Mouse (Mus musculus): ENCODE results near the gene E130311K13Rik. TPM values are rescaled to one million over a fixed set of nuclear protein-coding genes. Genes with fewer than 3 reads are reported as not detected.

Gene E130311K13Rik
- polyA plus RNA-seq, 1 experiment: 1.3 TPM

- no peak overlapping the region for H3K4me3 ChIP-seq (ENCODE audit: insufficient read depth, poor library complexity, severe bottlenecking)
- TF ChIP-seq CTCF (IDR thresholded peaks at IDR 0.05; ENCODE audit: control insufficient read depth, insufficient read depth, insufficient read length): no peak
- TF ChIP-seq MYOG (IDR thresholded peaks at IDR 0.05; ENCODE audit: control insufficient read depth, extremely low read depth, insufficient read length): no peak
- TF ChIP-seq FOSL1 (IDR thresholded peaks at IDR 0.05; ENCODE audit: insufficient read depth, low read length, poor library complexity, severe bottlenecking): no peak
Observed at GRCm38 (mm10) chr3:63868285-63868684, 61.0 kb downstream of the E130311K13Rik start.

DNA sequence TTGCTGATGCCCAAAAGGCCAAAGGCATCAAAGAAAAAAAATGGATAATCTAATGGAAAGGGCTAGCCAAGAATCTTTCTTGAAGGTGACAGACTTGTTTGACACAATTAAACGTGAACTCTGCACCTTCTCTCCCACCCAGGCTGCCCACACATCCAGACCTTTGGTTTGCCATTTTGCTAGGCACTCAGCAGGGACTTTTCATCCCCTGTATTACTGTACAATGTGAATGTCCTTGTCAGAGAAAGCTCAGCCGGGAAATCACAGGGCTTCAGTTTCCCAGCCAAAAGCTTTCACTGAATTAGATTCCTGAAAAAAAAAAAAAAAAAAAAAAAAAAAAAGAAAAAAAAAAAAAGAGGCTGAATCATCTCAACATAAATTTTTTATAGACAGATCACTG is 64.2 kb downstream of the E130311K13Rik start:
- TF ChIP-seq MYOD1 (IDR thresholded peaks at IDR 0.05; ENCODE audit: control insufficient read depth, insufficient read length, low read depth) (no peak), FOSL1 (IDR thresholded peaks at IDR 0.05; ENCODE audit: insufficient read depth, low read length, poor library complexity, severe bottlenecking) (no peak), USF1 (IDR thresholded peaks at IDR 0.05; ENCODE audit: low read depth) (no peak), MAX (IDR thresholded peaks at IDR 0.05) (no peak), CTCF (IDR thresholded peaks at IDR 0.05; ENCODE audit: control insufficient read depth, insufficient read depth, insufficient read length) (no peak), CEBPB (IDR thresholded peaks at IDR 0.05; ENCODE audit: low read depth) (no peak)
- no peaks in the 10 kb centered on the region for H3K36me3 ChIP-seq (ENCODE audit: control insufficient read depth, insufficient read depth)
- H3K4me3 ChIP-seq (ENCODE audit: insufficient read depth, poor library complexity, severe bottlenecking): no peak overlapping the region
- H3ac ChIP-seq (ENCODE audit: control insufficient read depth, insufficient read length, low read depth): no peak overlapping the region
- H3K79me3 ChIP-seq (ENCODE audit: low read depth): no peaks in the 10 kb centered on the region
- H3K79me2 ChIP-seq (ENCODE audit: control insufficient read depth, insufficient read depth): no peaks in the 10 kb centered on the region
- H3K27me3 ChIP-seq (ENCODE audit: control insufficient read depth, insufficient read depth, insufficient read length): no peaks in the 10 kb centered on the region

More at GRCm38 (mm10) chr3:63868285-63868684, 61.0 kb downstream of the E130311K13Rik start:
- Histone ChIP-seq H3ac (ENCODE audit: control insufficient read depth, insufficient read length, low read depth) (no peak overlapping the region), H3K79me2 (ENCODE audit: control insufficient read depth, insufficient read depth) (no peaks in the 10 kb centered on the region), H3K27me3 (ENCODE audit: control insufficient read depth, insufficient read depth, insufficient read length) (no peaks in the 10 kb centered on the region), H3K79me3 (ENCODE audit: low read depth) (no peaks in the 10 kb centered on the region), H3K36me3 (ENCODE audit: control insufficient read depth, insufficient read depth) (no peaks in the 10 kb centered on the region)

Other genes with a start within 250 kb of the E130311K13Rik start
- gene Plch1, start 30.0 kb downstream of the E130311K13Rik start, polyA plus RNA-seq (2012; fragmentation: generic; extraction: Trizol): not detected
- gene Slc33a1, start 35.3 kb upstream of the E130311K13Rik start, polyA plus RNA-seq (2012; fragmentation: generic; extraction: Trizol): 10.0 TPM
- gene Gmps, start 46.6 kb upstream of the E130311K13Rik start, polyA plus RNA-seq (2012; fragmentation: generic; extraction: Trizol): 11.1 TPM
- gene Vmn2r1, start 152.1 kb upstream of the E130311K13Rik start, polyA plus RNA-seq (2012; fragmentation: generic; extraction: Trizol): not detected
- not detected for gene Vmn2r2, start 212.5 kb upstream of the E130311K13Rik start, polyA plus RNA-seq (2012; fragmentation: generic; extraction: Trizol)

All from C2C12 (cell line).